Mouse (Mus musculus): ENCODE measurements at regions not wholly inside any gene's neighbourhood (a gene's known extent, or its start where the extent isn't known, plus 50 kb on each side); places are given as distances from the start of the nearest gene placed in this dataset.

GRCm38 (mm10) chr6:4163733-4164132 is 77.0 kb upstream of the Bet1 start:
- TF ChIP-seq TAL1 (conservative IDR thresholded peaks at IDR 0.05; ENCODE audit: low read depth, low read length) (no peak), CTCF (IDR thresholded peaks at IDR 0.05; ENCODE audit: low read depth, low read length) (no peak), GATA1 (IDR thresholded peaks at IDR 0.05; ENCODE audit: borderline replicate concordance, low read length) (no peak), POLR2AphosphoS5 (IDR thresholded peaks at IDR 0.05; ENCODE audit: insufficient replicate concordance, low read depth, low read length) (no peak), GATA2 (IDR thresholded peaks at IDR 0.05; ENCODE audit: borderline replicate concordance, low read depth, low read length) (no peak)
